Mouse (Mus musculus) kidney, embryonic 14.5 days (tissue): ENCODE data around the gene Olfr1350. TPM values are rescaled to one million over a fixed set of nuclear protein-coding genes. Genes with fewer than 3 reads are reported as not detected.

ENCODE experiments used
- polyA plus RNA-seq: library from polyadenylated mRNA; unstranded; fragments of >200 nt; fragmentation: Nextera tagmentation; extraction: Ambion mirVana; gene quantifications from 2 replicates; pipeline ENCODE4 v1.2.1, GENCODE M21; 2014

Gene Olfr1350
- polyA plus RNA-seq, 1 experiment from 2014 or later = not detected

Other genes starting within 250 kb of the Olfr1350 start
- gene Zfp583, start 233.6 kb upstream of the Olfr1350 start, polyA plus RNA-seq = 4.1 and 5.5 TPM in 2 replicates
- 2.6 TPM in 2 replicates for gene Gm3854, start 221.1 kb upstream of the Olfr1350 start, polyA plus RNA-seq
- 2.1 TPM in 2 replicates for gene Zfp78, start 201.6 kb upstream of the Olfr1350 start, polyA plus RNA-seq
- 7.5 and 8.7 TPM in 2 replicates for gene Zfp28, start 181.5 kb upstream of the Olfr1350 start, polyA plus RNA-seq
- not detected in 2 replicates for gene Smim17, start 166.1 kb upstream of the Olfr1350 start, polyA plus RNA-seq
- not detected in 2 replicates for gene Gm20715, start 154.6 kb upstream of the Olfr1350 start, polyA plus RNA-seq
- not detected in 2 replicates for gene Olfr1344, start 126.2 kb upstream of the Olfr1350 start, polyA plus RNA-seq
- not detected in 2 replicates for gene Olfr1336, start 108.7 kb upstream of the Olfr1350 start, polyA plus RNA-seq
- not detected in 2 replicates for gene Olfr1346, start 97.7 kb upstream of the Olfr1350 start, polyA plus RNA-seq
- not detected in 2 replicates for gene Olfr5, start 77.9 kb upstream of the Olfr1350 start, polyA plus RNA-seq
- not detected in 2 replicates for gene Olfr1347, start 65.1 kb upstream of the Olfr1350 start, polyA plus RNA-seq
- not detected in 2 replicates for gene Olfr1348, start 56.1 kb upstream of the Olfr1350 start, polyA plus RNA-seq
- not detected in 2 replicates for gene Olfr1349, start 41.9 kb upstream of the Olfr1350 start, polyA plus RNA-seq
- 4.7 and 6.0 TPM in 2 replicates for gene Zim1, start 131.6 kb downstream of the Olfr1350 start, polyA plus RNA-seq
- gene Peg3, start 165.6 kb downstream of the Olfr1350 start, polyA plus RNA-seq = 111 and 222 TPM in 2 replicates
- 9.3 and 9.5 TPM in 2 replicates for gene Usp29, start 165.7 kb downstream of the Olfr1350 start, polyA plus RNA-seq